Mouse (Mus musculus): ENCODE results near the gene Acy3.
"Not testable (repeated sequence)": the region's sequence is repeated elsewhere in the genome, so short reads cannot be mapped to it uniquely, and the experiment has no call there.

Acy3 gene

DNA sequence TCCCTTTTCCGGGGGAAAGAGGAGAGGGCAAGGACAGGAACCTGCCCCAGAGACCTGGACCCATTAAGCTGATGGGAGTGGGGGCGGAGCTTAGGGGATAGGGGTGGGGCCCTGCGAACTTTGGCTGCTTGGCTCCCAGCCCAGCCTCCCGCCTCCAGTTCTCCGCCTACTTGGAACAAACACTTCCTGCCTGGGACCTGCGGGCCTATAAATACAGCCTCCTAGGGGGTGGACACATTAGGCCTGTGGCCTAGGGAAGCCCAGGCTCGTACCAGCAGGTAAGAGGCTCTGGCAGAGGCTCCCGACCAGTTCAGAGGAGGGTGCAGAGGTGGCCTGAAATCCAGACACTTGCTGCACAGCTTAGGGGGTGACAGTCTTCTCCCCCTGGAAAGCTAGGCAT, at the start of gene Acy3:
Acy3 (plus strand) TSS at position 237 of the 400 bp plus-strand sequence.
- in situ Hi-C loops (cut with MboI; ENCODE audit: low sequenced_read_pairs): no loop called here

DNA sequence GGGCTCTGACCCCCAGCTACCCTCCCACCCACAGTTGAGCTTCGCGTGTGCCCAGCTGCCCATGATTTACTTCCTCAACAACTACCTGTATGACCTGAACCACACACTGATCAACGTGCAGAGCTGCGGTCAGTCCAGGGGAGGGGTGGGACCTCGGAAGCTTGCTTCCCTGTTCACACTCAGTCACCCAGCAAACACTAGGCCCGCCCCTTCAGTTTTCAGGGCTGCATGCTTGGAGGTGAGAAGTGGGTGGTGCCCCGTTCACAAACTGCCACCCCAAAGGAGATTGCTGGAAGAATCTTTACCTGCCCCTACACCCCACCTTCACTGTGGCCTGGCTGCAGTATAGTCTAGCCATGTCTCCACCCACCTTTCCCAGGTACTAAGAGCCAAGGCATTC, 44.1 kb upstream of the Acy3 start:
- in situ Hi-C loops (cut with MboI; ENCODE audit: low sequenced_read_pairs): no loop called here

DNA sequence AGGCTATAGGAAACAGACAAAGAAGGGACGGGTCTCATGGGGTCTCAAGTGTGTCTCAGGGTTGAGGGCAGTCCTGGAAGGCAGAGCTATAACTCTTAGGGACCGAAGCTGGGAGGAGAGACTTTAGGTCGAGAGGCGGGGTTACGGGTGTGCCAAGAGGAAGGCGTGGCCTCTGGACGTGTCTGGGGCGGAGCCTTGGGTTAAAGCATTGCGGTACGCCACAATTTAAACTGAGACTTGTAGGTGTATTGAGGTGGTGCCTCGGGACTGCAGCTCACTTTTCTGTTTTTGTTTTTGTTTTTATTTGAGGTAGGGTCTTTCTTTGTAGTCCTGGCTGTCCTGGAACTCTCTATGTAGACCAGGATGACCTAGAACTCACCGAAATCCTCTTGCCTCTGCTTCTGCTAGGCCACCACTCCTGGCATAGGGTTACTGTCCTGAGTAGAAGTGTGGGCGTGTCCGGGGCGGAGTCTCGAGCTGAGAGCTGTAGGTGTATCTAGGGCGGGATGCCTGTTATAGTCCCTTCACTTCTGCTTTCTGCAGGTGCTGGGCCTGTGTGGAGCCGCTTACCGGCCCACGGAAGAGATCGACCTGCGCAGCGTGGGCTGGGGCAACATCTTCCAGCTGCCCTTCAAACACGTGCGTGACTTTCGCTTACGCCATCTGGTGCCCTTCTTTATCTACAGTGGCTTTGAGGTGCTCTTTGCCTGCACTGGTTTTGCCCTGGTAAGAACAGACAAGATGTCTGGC, 43.2 kb upstream of the Acy3 start:
- in situ Hi-C loops (cut with MboI; ENCODE audit: low sequenced_read_pairs): no loop called here

DNA sequence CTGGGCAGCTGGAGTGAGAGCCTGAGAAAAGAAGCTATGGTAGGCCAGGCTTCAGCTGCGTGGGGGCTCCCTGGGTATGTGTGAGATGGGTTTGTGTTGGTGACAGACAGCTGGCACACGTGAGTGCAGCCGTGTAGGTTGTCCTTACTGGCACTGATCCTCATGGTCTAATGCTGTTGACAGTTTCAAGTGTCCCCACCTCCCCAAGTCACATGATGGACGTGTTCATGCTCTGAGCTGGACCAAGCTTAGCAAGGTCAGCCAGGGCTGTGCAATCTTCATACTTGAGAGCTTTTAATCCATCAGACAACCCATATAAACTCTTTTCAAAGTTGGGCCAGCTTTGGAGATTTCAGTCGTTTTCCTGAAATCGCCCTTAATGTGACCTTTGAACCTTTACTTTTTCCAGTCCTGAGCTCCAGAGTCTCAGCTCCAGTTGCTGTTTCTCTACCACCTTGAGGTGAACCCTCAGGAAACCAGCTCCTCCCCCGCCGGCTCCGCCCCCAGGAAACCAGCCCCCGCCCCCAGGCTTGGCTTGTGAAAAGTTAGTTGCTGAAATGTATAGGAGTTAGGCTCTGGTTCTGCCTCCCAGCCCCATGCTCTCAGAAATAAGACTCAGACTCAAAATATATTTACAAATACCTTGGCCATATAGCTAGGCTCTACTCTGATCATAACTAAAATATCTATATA, 40.4 kb upstream of the Acy3 start:
- in situ Hi-C loops (cut with MboI; ENCODE audit: low sequenced_read_pairs): no loop called here

DNA sequence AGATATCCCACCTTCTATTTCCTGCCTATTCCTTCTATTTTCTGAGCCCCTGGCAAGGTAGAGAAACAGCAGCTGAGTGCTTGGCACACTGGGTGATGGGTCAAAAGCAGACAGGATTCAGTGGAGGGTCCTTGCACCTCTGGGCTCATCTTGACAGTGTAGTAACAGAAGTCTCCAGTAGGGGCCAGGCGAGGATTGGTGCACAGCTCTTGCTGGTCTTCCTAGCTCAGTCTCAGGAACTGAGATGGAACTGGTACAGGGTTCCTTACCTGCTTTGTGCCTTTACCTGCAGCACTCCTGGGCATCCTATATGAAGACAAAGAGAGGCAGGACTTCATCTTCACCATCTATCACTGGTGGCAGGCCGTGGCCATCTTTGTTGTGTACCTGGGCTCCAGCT, 39.7 kb upstream of the Acy3 start:
- in situ Hi-C loops (cut with MboI; ENCODE audit: low sequenced_read_pairs): no loop called here

DNA sequence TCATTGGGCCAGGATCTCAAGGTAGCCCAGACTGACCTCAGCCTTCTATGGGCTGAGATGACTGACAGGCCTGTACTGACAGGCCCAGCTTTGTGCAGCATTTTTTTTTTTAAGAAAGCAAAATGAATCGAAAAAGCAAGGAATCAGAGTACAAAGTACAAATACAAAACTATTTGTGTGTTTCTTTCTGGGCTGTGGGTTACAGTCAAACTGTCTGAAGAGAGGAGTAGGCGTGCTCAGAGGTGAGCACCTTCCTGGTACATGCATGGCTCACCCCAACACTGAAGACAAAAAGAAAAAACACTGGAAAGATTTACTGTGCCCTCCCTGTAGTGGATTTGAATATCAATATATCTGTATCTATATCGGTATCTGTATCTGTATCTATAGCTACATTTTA, 38.6 kb upstream of the Acy3 start:
- in situ Hi-C loops (cut with MboI; ENCODE audit: low sequenced_read_pairs): no loop called here

DNA sequence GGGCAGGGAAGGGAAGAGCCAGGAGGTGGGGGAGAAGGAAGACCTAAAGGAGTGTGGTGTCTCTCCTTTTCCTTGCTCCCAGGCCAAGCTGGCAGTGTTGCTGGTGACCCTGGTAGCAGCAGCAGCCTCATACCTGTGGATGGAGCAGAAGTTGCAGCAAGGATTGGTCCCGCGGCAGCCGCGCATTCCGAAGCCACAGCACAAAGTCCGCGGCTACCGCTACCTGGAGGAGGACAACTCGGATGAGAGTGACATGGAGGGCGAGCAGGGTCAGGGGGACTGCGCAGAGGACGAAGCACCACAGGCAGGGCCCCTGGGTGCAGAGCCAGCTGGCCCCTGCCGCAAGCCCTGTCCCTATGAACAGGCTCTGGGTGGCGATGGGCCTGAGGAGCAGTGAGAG, 37.8 kb upstream of the Acy3 start:
- in situ Hi-C loops (cut with MboI; ENCODE audit: low sequenced_read_pairs): no loop called here

DNA sequence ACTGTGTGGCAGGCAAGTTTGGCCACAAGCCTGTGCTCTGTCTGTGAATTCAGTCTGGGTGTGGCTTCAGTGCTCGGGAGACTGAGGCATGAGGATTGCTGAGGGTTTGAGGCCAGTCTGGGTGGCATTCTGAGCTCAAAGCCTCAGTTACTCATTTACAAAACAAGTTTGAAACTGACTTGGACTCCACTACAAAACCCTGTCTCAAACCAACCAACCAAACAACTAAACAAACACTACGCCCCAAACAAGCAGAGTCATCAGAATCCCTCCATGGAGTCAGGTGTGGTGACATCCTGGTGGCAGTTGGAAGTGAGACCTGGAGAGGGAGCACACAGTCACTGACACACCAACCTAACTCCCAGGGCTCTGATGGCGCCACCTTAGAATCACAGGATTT, 36.0 kb upstream of the Acy3 start:
- in situ Hi-C loops (cut with MboI; ENCODE audit: low sequenced_read_pairs): no loop called here

DNA sequence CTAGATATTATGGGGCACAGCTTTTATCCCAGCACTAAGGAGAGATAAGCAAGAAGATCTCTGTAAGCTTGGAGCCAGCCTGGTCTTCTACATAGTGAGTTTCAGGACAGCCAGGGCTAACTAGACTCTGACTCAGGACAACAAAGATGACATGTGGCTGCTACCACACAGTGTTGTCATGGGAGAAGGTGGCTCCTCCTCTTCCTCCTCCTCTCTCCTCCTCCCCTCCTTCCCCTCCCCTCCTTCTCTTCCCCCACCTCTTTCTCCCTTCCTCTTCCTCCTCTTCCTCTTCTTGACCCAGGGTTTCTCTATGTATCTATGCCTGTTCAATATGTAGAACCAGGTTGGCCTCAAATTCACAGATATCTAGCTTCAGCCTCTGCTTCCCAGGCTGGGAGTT, 34.9 kb upstream of the Acy3 start:
- in situ Hi-C loops (cut with MboI; ENCODE audit: low sequenced_read_pairs): no loop called here

DNA sequence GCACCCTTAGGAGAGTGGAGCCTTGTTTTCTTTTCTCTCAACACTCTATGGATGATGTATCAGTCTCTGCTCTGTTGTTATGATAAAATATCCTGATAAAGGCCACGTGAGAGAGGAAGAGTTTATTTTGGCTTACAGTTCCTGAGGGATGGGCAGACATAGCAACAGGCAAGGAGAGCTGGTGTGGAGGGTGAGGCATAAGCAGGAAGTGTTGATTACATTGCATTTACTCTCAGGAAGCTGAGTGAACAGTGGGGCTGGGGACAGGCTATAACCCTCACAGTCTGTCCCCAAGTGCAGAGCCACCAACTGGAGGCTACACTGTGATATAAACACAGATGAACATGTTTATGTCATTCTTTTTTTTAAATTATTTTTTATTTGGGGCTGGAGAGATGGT, 34.3 kb upstream of the Acy3 start:
- in situ Hi-C loops (cut with MboI; ENCODE audit: low sequenced_read_pairs): no loop called here

DNA sequence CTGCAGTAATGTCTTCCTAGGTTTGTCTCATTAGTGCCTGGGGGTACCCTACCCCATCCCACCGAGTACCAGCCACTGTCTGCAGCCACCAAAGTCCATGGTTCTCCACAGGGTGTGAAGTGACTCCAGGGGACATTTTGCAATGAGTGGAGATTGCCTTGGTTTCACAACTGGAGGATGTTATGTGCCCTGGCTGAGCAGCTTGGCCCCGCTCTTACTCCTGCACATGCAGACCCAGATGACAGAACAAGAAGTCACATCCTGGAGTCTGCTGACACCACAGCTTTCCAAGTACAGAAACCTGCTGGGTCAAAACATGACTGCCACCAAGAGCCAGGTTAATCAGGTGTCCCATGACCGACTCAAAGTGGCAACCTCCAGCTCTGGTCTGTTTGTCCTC, 31.3 kb upstream of the Acy3 start:
- in situ Hi-C loops (cut with MboI; ENCODE audit: low sequenced_read_pairs): no loop called here

DNA sequence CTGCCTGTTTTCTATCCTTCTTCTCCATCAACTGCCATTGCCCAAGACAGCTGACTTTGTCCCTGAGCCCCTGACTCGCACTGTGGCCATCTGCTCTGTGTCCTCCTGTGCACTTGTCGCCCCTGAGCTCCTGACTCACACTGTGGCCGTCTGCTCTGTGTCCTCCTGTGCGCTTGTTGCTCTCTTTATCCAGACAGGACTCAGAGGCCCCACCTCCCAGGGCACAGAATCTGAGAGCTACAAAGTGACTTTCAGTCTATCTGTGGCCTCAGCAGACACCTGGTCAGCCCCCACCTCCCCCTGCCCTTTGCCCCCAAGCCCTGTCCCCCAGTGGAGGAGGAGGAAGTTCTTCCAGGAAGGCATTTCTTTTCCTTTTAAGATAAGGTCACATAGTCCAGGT, 30.6 kb upstream of the Acy3 start:
- in situ Hi-C loops (cut with MboI; ENCODE audit: low sequenced_read_pairs): no loop called here

DNA sequence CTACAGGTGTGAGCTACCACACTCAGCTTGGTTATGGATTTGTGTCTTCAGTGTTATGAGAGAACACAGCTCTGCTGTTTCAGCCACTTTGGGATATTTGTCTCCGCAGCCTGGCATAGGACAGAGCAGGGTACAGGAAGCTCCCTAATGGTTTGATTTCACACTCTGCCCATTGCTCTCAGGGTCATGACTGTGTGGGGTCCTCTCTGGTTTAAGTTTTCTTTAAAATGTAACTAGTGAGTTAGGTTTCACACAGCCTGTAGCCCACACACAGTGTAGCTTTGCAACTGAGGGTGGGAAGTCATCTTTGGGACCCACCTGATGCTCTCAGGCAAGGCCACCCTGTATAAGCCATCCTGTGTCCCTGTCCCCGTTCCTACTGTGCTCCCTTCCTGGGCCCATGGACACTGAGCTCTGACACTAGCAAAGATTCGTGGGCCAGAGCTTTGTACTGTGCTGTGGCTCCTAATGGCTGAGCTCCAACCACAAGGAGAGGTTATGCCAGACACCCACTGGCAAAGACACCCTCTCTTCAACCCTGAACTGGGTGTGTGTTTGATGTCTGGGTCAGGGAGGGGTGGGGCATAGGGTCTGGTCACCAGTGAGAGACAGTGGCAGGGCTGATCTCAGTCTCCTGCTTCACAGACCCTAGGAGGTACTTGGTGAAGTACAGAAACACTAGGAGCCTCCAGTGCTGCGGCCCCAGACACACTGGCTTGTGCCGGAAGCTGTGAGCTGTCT, 28.9 kb upstream of the Acy3 start:
- in situ Hi-C loops (cut with MboI; ENCODE audit: low sequenced_read_pairs): not testable (repeated sequence)

DNA sequence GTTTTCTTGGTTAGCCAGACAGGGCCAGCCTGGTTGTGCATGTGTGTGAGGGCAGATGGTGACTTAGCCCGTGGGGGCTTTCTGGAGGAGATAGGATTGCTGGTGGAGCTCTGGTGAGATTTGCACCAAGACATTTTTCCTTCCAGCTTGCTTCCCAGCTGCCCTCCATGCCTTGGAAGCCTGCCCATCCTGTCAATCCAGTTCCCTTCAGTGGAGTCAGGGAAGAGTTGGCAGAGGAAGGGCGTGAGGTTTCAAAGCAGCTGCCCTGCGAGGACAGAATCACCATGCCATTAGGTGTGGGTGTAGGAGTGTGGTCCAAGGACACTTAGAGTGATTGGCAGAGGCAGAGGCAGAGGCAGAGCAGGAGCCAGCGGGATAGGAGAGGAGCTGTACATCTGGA, 27.9 kb upstream of the Acy3 start, which contains the start of gene Aldh3b3:
Aldh3b3 (plus strand) TSS at position 176 of the 400 bp plus-strand sequence.
- in situ Hi-C loops (cut with MboI; ENCODE audit: low sequenced_read_pairs): no loop called here

DNA sequence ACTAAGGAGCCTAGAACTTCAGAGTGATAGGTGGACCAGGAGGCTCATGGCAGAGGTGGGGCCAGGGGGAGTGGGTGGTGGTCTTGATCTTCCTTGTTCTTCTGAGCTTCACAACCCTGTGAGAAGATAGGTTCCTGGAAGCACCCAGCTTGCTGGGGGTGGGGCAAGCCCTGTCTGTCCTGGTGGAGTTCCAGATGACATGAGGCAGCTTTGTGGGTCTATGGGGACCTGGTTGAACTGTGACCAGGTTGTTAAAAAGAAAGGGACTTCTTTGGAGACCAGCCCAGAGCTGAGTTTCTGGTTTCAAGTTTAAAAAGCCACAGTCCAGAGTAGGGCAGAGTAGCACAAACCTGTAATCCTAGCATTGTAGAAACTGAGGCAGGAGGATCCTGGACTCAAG, 27.3 kb upstream of the Acy3 start:
- in situ Hi-C loops (cut with MboI; ENCODE audit: low sequenced_read_pairs): no loop called here

DNA sequence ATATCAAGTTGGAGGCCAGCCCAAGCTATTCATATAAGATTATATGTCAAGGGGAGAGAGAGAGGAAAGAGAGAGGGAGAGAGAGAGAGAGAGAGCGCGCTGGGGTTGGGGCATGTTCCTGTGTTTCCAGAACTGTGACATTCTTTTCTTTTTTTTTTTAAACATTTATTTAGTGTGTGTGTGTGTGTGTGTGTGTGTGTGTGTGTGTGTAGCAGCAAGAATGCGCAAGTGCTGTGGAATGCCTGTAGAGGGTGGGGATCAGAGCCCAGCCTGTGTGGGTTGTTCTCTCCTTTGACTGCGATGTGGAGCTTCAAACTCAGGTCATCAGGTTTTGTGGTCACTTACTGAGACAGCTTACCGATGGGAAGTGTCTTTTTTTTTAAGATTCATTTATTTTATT, 26.2 kb upstream of the Acy3 start:
- in situ Hi-C loops (cut with MboI; ENCODE audit: low sequenced_read_pairs): no loop called here

DNA sequence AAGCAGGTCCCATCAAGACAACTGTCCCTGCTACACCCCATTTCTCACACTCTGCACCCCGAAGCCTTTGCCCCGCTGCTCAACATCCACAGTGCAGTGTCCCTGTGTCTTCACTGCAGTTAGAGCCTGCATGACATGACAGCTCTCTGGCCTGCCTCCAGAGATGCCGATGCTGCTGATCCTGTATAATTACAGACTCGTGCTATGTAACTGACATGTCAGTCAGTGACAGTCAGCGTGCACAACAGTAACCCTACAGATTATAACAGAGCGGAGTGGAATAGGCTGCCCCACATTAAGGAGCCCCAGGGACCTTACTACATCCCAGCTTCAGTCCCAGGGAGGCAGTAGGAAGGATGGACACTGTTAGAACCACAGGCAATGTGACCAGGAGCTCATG, 24.6 kb upstream of the Acy3 start:
- in situ Hi-C loops (cut with MboI; ENCODE audit: low sequenced_read_pairs): not testable (repeated sequence)

DNA sequence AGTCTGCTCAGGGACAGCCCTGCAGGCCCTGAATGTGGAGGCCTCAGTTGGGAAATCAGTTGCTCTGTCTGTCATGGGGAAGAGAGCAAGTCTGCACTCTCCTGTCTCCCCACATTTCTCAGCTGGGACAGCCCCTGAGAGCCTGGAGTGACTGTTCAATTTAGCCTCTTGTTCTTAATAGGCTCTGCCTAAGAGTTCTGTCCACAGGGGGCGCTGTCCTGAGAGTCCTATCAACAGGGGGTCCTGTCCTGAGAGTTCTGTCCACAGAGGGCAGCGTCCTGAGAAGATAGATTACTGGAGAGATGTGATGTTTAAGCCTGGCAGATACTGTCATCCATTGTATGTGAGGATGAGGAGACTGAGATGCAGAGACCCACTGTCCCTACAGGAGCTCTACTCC, 23.9 kb upstream of the Acy3 start:
- in situ Hi-C loops (cut with MboI; ENCODE audit: low sequenced_read_pairs): no loop called here

DNA sequence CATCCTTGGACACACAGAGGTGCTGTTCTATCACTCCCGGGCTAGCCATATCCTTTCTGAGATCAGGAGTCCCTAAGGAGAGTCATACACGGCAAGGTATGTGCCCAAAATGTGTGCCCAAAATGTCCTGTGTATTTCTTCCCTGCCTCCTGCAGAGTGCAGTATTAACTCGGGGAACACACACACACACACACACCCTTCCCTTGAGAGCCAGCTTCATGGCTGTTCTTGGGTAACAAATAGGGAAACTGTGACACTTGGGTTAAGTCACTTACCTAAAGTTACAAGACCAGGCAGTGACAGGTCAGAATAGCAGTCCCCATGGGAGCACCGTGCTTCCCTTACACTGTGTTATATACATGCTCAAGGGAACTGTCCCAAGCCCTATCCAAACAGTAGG, 22.3 kb upstream of the Acy3 start:
- in situ Hi-C loops (cut with MboI; ENCODE audit: low sequenced_read_pairs): no loop called here

DNA sequence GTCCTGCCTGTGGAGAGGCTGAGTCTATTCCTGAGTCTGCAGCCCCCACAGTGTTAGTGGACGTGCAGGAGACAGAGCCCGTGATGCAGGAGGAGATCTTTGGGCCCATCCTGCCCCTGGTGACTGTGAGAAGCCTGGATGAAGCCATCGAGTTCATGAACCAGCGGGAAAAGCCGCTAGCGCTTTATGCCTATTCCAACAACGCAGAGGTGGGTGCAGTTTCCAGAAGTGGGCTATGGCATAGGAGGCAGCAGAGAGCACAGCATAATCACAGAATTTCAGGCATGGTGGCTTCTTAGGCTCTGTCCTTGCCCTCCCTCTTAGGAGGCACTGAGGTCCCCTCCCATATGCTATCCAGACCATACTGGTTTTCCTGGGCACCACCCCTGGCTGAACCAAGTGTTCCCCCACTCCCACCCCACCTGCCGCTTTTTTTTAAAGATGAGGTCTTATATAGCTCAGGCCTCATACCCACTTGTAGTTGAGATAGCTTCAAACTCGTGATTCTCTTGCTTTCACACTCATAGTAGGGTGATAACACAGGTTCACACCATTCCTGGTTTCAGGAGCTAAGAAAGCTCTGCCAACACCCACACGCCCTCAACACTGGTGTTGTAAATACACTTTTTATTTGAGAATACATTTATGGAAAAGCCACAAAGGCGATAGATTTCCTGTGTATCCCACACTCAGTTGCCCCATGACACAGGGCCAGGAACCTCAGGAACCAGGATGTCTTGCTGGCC, 19.9 kb upstream of the Acy3 start:
- in situ Hi-C loops (cut with MboI; ENCODE audit: low sequenced_read_pairs): no loop called here

DNA sequence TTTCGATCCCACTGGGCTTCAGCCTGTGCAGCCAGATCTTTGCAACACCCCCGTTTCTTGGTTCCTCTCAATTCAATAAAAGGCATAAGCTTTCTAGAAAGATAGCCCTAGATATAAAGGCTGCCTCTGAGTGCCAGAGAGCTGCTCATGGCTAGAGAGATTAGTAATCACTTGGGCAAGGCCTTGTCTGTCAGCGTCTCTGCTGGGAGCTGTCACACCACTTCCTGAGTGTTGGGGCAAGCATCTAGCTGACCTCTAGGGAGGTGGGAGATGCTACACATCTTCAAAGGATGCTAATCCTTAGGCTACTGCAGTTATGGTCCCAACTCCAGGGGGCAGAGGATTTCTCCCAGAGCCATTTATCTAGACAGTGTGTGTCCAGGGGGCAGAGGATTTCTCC, 19.1 kb upstream of the Acy3 start:
- in situ Hi-C loops (cut with MboI; ENCODE audit: low sequenced_read_pairs): no loop called here

All from CH12F3 (cell line).